Mouse (Mus musculus): Measurements from ENCODE around the gene Cel.

GRCm38 (mm10) chr2:28545976-28546375, 17.2 kb downstream of the Cel start:
- TF ChIP-seq CTCF (IDR thresholded peaks at IDR 0.05; ENCODE audit: borderline replicate concordance, control insufficient read depth, extremely low read depth, insufficient read depth, low read length, poor library complexity) (no peak), POLR2A (IDR thresholded peaks at IDR 0.05; ENCODE audit: control insufficient read depth, extremely low read depth, insufficient read depth, low read length, poor library complexity) (no peak)
